In the genomic region with DNA sequence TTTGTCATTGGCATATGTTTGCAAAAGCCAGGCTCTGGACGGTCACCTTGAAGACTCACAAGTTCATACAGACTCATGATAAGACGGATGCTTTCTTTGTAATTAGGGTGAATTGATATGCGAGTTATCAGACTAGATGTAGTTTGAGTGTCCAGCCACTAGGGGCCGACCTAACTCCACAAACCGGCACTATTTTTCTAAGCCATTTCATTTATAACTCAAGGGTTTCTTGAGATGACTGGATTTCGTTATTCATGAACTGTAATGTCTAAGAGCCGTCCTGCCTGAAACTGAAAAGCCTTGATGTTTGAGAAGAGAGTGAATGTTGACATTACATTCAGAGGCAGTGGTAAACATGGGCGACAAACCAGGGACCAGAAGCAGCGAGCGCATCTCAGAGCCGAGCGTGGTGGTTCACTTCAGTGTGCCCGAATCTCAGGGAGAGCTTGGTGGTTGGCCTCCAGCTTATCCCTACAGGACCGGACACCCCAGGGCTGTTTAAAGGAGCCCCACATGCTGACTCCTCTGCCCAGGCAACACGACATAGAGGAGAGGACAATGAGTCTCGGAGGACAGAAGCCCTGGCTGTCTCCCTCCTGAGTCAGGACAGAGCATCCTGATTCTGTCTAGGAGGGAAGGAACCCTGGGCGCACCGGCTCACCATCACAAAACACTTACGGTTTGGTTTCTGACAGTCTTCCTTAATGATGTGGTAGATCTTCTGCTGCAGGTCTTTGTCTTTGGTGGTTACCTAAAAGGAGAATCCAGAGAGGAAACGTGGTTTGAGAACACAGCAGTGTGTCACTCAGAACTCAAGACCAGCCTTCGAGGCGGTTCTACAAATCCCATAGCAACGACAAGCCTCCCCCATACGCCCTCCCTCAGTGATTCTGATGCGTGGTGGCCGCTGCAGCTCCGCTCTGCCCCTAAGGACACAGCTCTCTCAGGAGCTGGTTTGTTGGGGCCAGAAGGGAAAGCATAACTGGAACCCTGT, we compare ENCODE assay signal across 8 mouse cellular contexts. TPM values are rescaled to one million over a fixed set of nuclear protein-coding genes. Genes with fewer than 3 reads are reported as not detected.
DNase-seq lines count a peak whose midpoint lies in the region; ATAC-seq lines count a peak whose summit lies in the region.

No protein-coding gene starts in this region.

- H3K27me3 ChIP-seq in kidney, embryonic 16.5 days (ENCODE audit: insufficient read depth, low read length): no peaks in the 10 kb centered on the region
- H3K27me3 ChIP-seq in midbrain, embryonic 16.5 days (ENCODE audit: control insufficient read depth, insufficient read depth, low read depth, low read length): no peaks in the 10 kb centered on the region
- H3K27me3 ChIP-seq in stomach, embryonic 16.5 days (ENCODE audit: control insufficient read depth, insufficient read depth, low read length): no peaks in the 10 kb centered on the region

- H3K4me3 ChIP-seq in kidney, embryonic 16.5 days (ENCODE audit: low read length): no peak overlapping the region
- no peak overlapping the region for H3K4me3 ChIP-seq in midbrain, embryonic 16.5 days (ENCODE audit: low read depth, low read length)
- H3K4me3 ChIP-seq in stomach, embryonic 16.5 days (replicated peaks; ENCODE audit: low read length): no peak overlapping the region

- peak overlapping the region; percentile 81 for H3K27ac ChIP-seq in kidney, embryonic 16.5 days (ENCODE audit: low read length)
- H3K27ac ChIP-seq in midbrain, embryonic 16.5 days (ENCODE audit: low read length): no peak overlapping the region
- peak overlapping the region; percentile 93 for H3K27ac ChIP-seq in stomach, embryonic 16.5 days (ENCODE audit: low read length)

- H3K9me3 ChIP-seq in kidney, embryonic 16.5 days (ENCODE audit: low read length): no peaks in the 10 kb centered on the region
- H3K9me3 ChIP-seq in midbrain, embryonic 16.5 days (replicated peaks; ENCODE audit: control insufficient read depth, low read length, poor library complexity, severe bottlenecking): no peaks in the 10 kb centered on the region
- no peaks in the 10 kb centered on the region for H3K9me3 ChIP-seq in stomach, embryonic 16.5 days (replicated peaks; ENCODE audit: control insufficient read depth, low read length)

- no peak for ATAC-seq in kidney, embryonic 16.5 days (ENCODE audit: low FRiP score, low TSS enrichment)
- ATAC-seq in midbrain, embryonic 16.5 days: peak; percentile 36
- no peak for ATAC-seq in stomach, embryonic 16.5 days (ENCODE audit: insufficient read depth, low FRiP score)

- H3K9ac ChIP-seq in kidney, embryonic 16.5 days (replicated peaks; ENCODE audit: low read length): 0 out of 2 replicates have a peak overlapping the region, but pooled peaks have one; percentile 11
- H3K9ac ChIP-seq in midbrain, embryonic 16.5 days (ENCODE audit: low read depth, low read length): no peak overlapping the region; the same call in 1 of the 2 replicates
- peak overlapping the region; percentile 57 for H3K9ac ChIP-seq in stomach, embryonic 16.5 days (ENCODE audit: low read length)

- 52% methylated on average over 27 of the region's 27 CpGs for WGBS in kidney, embryonic 16.5 days
- 45% methylated on average over 27 of the region's 27 CpGs for whole genome bisulfite sequencing in midbrain, embryonic 16.5 days
- WGBS in stomach, embryonic 16.5 days: 49% methylated on average over 27 of the region's 27 CpGs

- peaks cover 11% of the 10 kb centered on the region for H3K36me3 ChIP-seq in kidney, embryonic 16.5 days (ENCODE audit: insufficient read depth, low read length)
- no peaks in the 10 kb centered on the region for H3K36me3 ChIP-seq in midbrain, embryonic 16.5 days (ENCODE audit: control insufficient read depth, insufficient read depth, low read length)
- 0 out of 2 replicates have a peak, but pooled peaks cover 4% of the 10 kb centered on the region for H3K36me3 ChIP-seq in stomach, embryonic 16.5 days (ENCODE audit: control insufficient read depth, insufficient read depth, low read length)

- peak; percentile 59 to 62 for DNase-seq in urinary bladder, postnatal 36 days (ENCODE audit: low spot score in 2 of 2)
- DNase-seq in urinary bladder, postnatal 25 days (ENCODE audit: low spot score): no peak
- DNase-seq in cerebellum, adult 9-11 months: peak; percentile 43
- peak; percentile 40 to 72 for DNase-seq in frontal cortex, postnatal 14 days (ENCODE audit: low spot score in 2 of 2)
- DNase-seq in liver: peak; percentile 67

- no peak overlapping the region for H3K4me2 ChIP-seq in kidney, embryonic 16.5 days (replicated peaks; ENCODE audit: low read depth, low read length)
- peak overlapping the region; percentile 21; the same call in 1 of the 2 replicates for H3K4me2 ChIP-seq in midbrain, embryonic 16.5 days (ENCODE audit: low read length)
- H3K4me2 ChIP-seq in stomach, embryonic 16.5 days (ENCODE audit: low read depth, low read length): peak overlapping the region; percentile 18

- peaks cover 44% of the 10 kb centered on the region for H3K4me1 ChIP-seq in kidney, embryonic 16.5 days (ENCODE audit: insufficient read depth, low read length)
- peaks cover 9% of the 10 kb centered on the region for H3K4me1 ChIP-seq in midbrain, embryonic 16.5 days (ENCODE audit: control insufficient read depth, insufficient read depth, low read length)
- H3K4me1 ChIP-seq in stomach, embryonic 16.5 days (ENCODE audit: control insufficient read depth, insufficient read depth, low read length): peaks cover 41% of the 10 kb centered on the region

RNA-seq across cellular contexts. Expression of a gene that starts 29.9 kb away (rescaled TPM):
- 54.8 and 58.9 TPM in 2 replicates for polyA plus RNA-seq in kidney, embryonic 16.5 days (2015; fragmentation: Nextera tagmentation; extraction: Ambion mirVana)
- polyA plus RNA-seq in midbrain, embryonic 16.5 days (2015; fragmentation: Nextera tagmentation; extraction: Ambion mirVana): 23.4 and 24.0 TPM in 2 replicates
- 49.7 and 55.4 TPM in 2 replicates for polyA plus RNA-seq in stomach, embryonic 16.5 days (2015; fragmentation: Nextera tagmentation; extraction: Ambion mirVana)

RNA-seq across cellular contexts. Expression of a gene that starts 43.2 kb away (rescaled TPM):
- 5.0 and 5.5 TPM in 2 replicates for polyA plus RNA-seq in kidney, embryonic 16.5 days (2015; fragmentation: Nextera tagmentation; extraction: Ambion mirVana)
- polyA plus RNA-seq in midbrain, embryonic 16.5 days (2015; fragmentation: Nextera tagmentation; extraction: Ambion mirVana): 1.5 and 1.8 TPM in 2 replicates
- 6.3 and 6.6 TPM in 2 replicates for polyA plus RNA-seq in stomach, embryonic 16.5 days (2015; fragmentation: Nextera tagmentation; extraction: Ambion mirVana)
